Mouse (Mus musculus) retina, postnatal 1 day (tissue): ENCODE data around the gene Agr3.

Experiments used
- DNase-seq: peaks from one replicate; pipeline ENCODE4 v3.0.0-alpha.2; 2012

Agr3 gene

DNA sequence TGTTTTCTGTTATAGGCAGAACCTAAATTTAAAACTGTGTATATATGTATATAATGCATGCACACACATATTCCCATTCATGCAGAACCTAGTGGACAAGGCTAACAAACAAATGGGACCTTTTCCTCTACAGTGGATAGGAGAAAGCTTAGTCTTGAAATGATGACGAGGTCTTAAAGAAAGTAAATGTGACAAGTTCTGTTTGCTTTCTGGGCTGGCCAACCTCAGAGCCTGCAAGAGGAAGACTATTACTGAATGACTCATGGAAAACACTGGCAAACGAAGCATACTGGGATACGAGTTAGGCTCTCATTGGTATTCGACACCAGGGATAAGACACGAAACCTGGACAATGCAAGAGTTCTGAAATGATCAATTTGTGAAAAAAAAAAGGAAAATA is 59.3 kb downstream of the Agr3 start:
- DNase-seq, result no peak

- DNase-seq, result no peak
Observed at GRCm38 (mm10) chr12:35992711-35993110, 67.3 kb downstream of the Agr3 start, which contains the start of gene Agr2. TSS of gene Agr2 (plus strand) at chr12:35992907.

- no peak for DNase-seq
Observed at GRCm38 (mm10) chr12:35993583-35993982, 68.2 kb downstream of the Agr3 start.

GRCm38 (mm10) chr12:35994098-35994497 is 68.7 kb downstream of the Agr3 start:
- DNase-seq, result peak; percentile 41

DNA sequence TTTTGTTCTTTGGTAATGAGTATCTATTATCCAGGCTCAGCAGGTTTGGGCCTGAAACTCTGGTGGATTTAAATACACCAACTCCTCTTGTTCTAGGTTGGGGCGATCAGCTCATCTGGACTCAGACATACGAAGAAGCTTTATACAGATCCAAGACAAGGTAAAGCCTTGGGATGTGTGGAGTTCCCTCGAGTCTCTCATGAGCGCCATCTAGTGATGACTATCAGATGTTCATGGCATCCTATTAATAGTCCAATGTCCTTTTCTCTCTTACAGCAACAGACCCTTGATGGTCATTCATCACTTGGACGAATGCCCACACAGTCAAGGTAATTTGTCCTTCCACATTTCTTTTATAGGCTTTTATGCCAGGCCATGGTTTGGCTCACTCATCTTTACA is 70.4 kb downstream of the Agr3 start:
- peak; percentile 78 for DNase-seq
